Mouse (Mus musculus): ENCODE measurements around the gene Card10. TPM values are rescaled to one million over a fixed set of nuclear protein-coding genes. Genes with fewer than 3 reads are reported as not detected.
A peak's percentile ranks its signal among the peaks of the same experiment; 100 is the strongest.

The Card10 gene
- polyA plus RNA-seq, 1 experiment from 2014 or later, result 6.1 TPM

DNA sequence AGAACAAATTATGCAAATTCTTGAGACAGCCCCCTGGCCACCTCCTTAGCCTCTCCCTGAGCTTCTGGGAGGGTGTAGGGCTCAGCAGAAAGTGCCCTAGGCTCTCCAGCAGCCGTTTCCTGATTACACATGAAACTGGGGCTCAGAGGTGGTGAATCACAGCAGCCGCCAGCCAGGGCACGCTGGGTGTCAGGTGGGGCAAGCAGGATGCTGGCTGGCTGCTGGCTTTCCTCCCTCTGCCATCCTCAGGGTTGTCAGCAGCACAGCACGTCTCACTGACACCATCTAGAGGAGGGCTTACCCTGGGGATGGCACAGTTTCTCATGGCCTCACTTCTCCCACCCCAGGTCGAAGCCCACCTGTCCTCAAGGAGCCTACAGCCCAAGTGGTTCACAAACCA lies 25.5 kb upstream of the Card10 start:
- no peak overlapping the region for H3K4me2 ChIP-seq (ENCODE audit: low read depth, low read length)

GRCm38 (mm10) chr15:78826213-78827204 lies 23.7 kb upstream of the Card10 start:
- Histone ChIP-seq H3K9ac (ENCODE audit: low read length) (0 out of 2 replicates have a peak overlapping the region, but pooled peaks have one; percentile 25), H3K27ac (ENCODE audit: low read length) (no peak overlapping the region), H3K4me1 (replicated peaks; ENCODE audit: control insufficient read depth, insufficient read depth, low read length) (peaks cover 13% of the 10 kb centered on the region), H3K4me3 (ENCODE audit: low read length) (no peak overlapping the region), H3K27me3 (ENCODE audit: control insufficient read depth, insufficient read depth, low read depth, low read length) (no peaks in the 10 kb centered on the region), H3K4me2 (ENCODE audit: low read depth, low read length) (no peak overlapping the region), H3K36me3 (ENCODE audit: control insufficient read depth, insufficient read depth, low read length) (no peaks in the 10 kb centered on the region), H3K9me3 (ENCODE audit: control insufficient read depth, low read length) (no peaks in the 10 kb centered on the region)
- ATAC-seq (ENCODE audit: low read depth), result peak; percentile 77
- 18% methylated on average over 28 of the region's 28 CpGs for WGBS

More for the DNA sequence above, 25.5 kb upstream of the Card10 start:
- Histone ChIP-seq H3K9me3 (ENCODE audit: control insufficient read depth, low read length) (no peaks in the 10 kb centered on the region), H3K27me3 (ENCODE audit: control insufficient read depth, insufficient read depth, low read depth, low read length) (no peaks in the 10 kb centered on the region), H3K4me1 (replicated peaks; ENCODE audit: control insufficient read depth, insufficient read depth, low read length) (peaks cover 31% of the 10 kb centered on the region), H3K27ac (ENCODE audit: low read length) (peak overlapping the region; percentile 47), H3K9ac (ENCODE audit: low read length) (0 out of 2 replicates have a peak overlapping the region, but pooled peaks have one; percentile 14), H3K36me3 (ENCODE audit: control insufficient read depth, insufficient read depth, low read length) (no peaks in the 10 kb centered on the region), H3K4me3 (ENCODE audit: low read length) (no peak overlapping the region)
- ATAC-seq (ENCODE audit: low read depth), result no peak
- WGBS, result 15% methylated on average over 5 of the region's 5 CpGs

DNA sequence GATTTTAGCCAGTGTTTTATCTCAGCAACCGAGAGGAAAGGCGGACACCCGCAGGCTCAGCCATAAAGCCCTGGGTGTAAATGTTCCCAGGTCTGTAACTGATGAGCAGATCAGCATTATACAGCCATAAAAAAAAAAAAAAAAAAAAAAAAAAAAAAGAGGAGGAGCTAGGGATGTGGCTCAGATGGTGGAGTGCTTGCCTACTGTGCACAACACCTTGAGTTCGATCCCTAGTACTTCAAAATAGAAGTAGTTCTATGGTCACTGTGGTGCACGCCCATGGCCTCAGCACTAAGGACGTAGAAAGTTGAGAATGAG lies 13.2 kb upstream of the Card10 start:
- ATAC-seq (ENCODE audit: low read depth), result no peak; the same call in 1 of the 2 replicates
- 62% methylated on average over 6 of the region's 6 CpGs for WGBS
- no peaks in the 10 kb centered on the region for H3K36me3 ChIP-seq (ENCODE audit: control insufficient read depth, insufficient read depth, low read length)
- H3K4me3 ChIP-seq (ENCODE audit: low read length), result no peak overlapping the region
- no peaks in the 10 kb centered on the region for H3K9me3 ChIP-seq (ENCODE audit: control insufficient read depth, low read length)
- no peak overlapping the region for H3K4me2 ChIP-seq (ENCODE audit: low read depth, low read length)
- H3K27me3 ChIP-seq (ENCODE audit: control insufficient read depth, insufficient read depth, low read depth, low read length), result no peaks in the 10 kb centered on the region
- no peak overlapping the region for H3K9ac ChIP-seq (ENCODE audit: low read length)
- peaks cover 9% of the 10 kb centered on the region for H3K4me1 ChIP-seq (replicated peaks; ENCODE audit: control insufficient read depth, insufficient read depth, low read length)
- H3K27ac ChIP-seq (ENCODE audit: low read length), result peak overlapping the region; percentile 70

DNA sequence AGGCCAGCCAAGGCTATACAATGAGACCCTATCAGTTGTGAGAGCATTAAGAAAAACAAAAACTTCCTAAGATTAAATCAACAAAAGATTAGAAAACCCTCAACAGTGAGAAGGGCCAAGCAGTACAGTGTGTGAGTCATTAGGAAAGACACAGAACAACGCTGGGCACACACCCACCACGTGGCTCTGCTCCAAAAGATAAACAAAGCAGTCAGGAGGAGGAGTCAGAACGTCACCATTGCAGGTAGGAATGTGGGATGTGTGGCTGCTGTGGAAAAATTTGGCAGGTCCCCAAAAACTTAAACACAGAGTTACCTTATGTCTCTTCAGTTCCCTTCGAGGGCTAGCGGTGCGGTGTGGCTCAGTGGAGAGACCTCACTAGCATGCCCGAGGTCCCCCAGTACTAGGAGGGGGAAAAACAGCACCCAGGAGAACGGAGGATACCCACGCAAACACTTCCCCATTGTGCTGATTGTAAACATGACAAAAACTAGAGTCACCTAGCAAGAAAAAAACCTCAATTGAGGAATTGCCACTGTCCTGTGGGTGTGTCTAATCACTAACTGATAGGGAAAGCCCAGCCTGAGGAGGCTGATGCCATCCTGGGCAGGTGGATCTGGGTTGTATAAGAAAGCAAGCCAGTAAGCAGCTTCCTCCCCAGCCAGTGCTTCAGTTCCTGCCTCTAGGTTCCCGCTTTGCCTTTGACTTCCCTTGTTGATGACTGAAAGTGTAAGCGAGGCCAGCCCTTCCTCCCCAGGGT lies 12.7 kb upstream of the Card10 start:
- Histone ChIP-seq H3K27ac (ENCODE audit: low read length) (peak overlapping the region; percentile 70), H3K36me3 (ENCODE audit: control insufficient read depth, insufficient read depth, low read length) (no peaks in the 10 kb centered on the region), H3K4me2 (ENCODE audit: low read depth, low read length) (peak overlapping the region; percentile 25; the same call in 1 of the 2 replicates), H3K9me3 (ENCODE audit: control insufficient read depth, low read length) (no peaks in the 10 kb centered on the region), H3K4me1 (replicated peaks; ENCODE audit: control insufficient read depth, insufficient read depth, low read length) (peaks cover 9% of the 10 kb centered on the region), H3K9ac (ENCODE audit: low read length) (no peak overlapping the region), H3K4me3 (ENCODE audit: low read length) (no peak overlapping the region), H3K27me3 (ENCODE audit: control insufficient read depth, insufficient read depth, low read depth, low read length) (no peaks in the 10 kb centered on the region)
- peak; percentile 94 for ATAC-seq (ENCODE audit: low read depth)
- 23% methylated on average over 11 of the region's 11 CpGs for WGBS

GRCm38 (mm10) chr15:78813603-78814002 lies 10.8 kb upstream of the Card10 start:
- Histone ChIP-seq H3K9me3 (ENCODE audit: control insufficient read depth, low read length) (no peaks in the 10 kb centered on the region), H3K9ac (ENCODE audit: low read length) (no peak overlapping the region), H3K27me3 (ENCODE audit: control insufficient read depth, insufficient read depth, low read depth, low read length) (no peaks in the 10 kb centered on the region), H3K36me3 (ENCODE audit: control insufficient read depth, insufficient read depth, low read length) (no peaks in the 10 kb centered on the region), H3K4me2 (ENCODE audit: low read depth, low read length) (no peak overlapping the region), H3K27ac (ENCODE audit: low read length) (no peak overlapping the region), H3K4me3 (ENCODE audit: low read length) (no peak overlapping the region), H3K4me1 (replicated peaks; ENCODE audit: control insufficient read depth, insufficient read depth, low read length) (peaks cover 17% of the 10 kb centered on the region)
- no peak for ATAC-seq (ENCODE audit: low read depth)
- 86% methylated on average over 4 of the region's 4 CpGs for WGBS

DNA sequence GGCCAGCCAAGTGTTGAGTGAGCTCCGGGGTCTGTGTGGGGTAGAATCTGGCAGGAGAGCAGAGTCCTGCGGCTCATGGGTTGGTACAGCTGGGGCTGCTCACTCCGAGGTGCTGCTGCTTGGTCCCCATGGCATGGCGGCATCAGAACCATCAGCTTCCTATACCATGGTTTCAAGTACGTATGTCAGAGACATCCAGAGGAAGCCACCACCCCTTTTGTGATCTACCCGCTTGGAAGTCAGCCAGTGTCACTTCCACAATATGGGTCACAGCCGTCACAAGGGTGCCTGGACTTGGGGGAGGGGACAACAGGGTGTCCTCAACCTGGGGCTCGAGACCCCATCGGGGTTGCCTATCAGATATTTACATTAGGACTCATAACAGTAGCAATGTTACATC lies 7.3 kb upstream of the Card10 start:
- Histone ChIP-seq H3K9me3 (ENCODE audit: control insufficient read depth, low read length) (no peaks in the 10 kb centered on the region), H3K4me2 (ENCODE audit: low read depth, low read length) (no peak overlapping the region), H3K27me3 (ENCODE audit: control insufficient read depth, insufficient read depth, low read depth, low read length) (no peaks in the 10 kb centered on the region), H3K36me3 (ENCODE audit: control insufficient read depth, insufficient read depth, low read length) (no peaks in the 10 kb centered on the region), H3K4me1 (replicated peaks; ENCODE audit: control insufficient read depth, insufficient read depth, low read length) (peaks cover 17% of the 10 kb centered on the region), H3K9ac (ENCODE audit: low read length) (no peak overlapping the region), H3K4me3 (ENCODE audit: low read length) (no peak overlapping the region), H3K27ac (ENCODE audit: low read length) (no peak overlapping the region)
- ATAC-seq (ENCODE audit: low read depth), result no peak
- 38% methylated on average over 9 of the region's 9 CpGs for WGBS

DNA sequence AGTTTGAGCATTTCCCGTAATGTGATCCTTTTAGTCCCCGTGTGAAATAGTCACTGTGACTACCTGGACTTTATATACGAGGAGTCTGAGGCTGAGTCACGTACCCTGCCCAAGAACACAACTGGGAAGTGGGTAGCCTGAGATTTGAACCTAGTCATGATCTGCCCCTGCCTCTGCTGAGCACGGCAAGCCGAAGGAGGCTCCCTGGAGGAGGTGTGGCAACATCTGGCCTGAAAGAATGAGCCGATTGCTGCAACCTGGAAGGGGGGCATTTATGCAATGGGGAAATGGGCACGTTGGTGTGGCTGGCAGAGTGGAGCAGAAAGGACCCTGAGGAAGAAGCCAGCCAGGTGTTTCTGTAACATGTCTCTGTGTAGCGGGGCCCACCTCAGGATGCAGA lies 6.9 kb upstream of the Card10 start:
- Histone ChIP-seq H3K36me3 (ENCODE audit: control insufficient read depth, insufficient read depth, low read length) (no peaks in the 10 kb centered on the region), H3K27me3 (ENCODE audit: control insufficient read depth, insufficient read depth, low read depth, low read length) (no peaks in the 10 kb centered on the region), H3K4me2 (ENCODE audit: low read depth, low read length) (no peak overlapping the region), H3K4me1 (replicated peaks; ENCODE audit: control insufficient read depth, insufficient read depth, low read length) (peaks cover 17% of the 10 kb centered on the region), H3K27ac (ENCODE audit: low read length) (no peak overlapping the region), H3K9me3 (ENCODE audit: control insufficient read depth, low read length) (no peaks in the 10 kb centered on the region), H3K4me3 (ENCODE audit: low read length) (no peak overlapping the region), H3K9ac (ENCODE audit: low read length) (no peak overlapping the region)
- WGBS, result 32% methylated on average over 9 of the region's 9 CpGs
- ATAC-seq (ENCODE audit: low read depth), result no peak

DNA sequence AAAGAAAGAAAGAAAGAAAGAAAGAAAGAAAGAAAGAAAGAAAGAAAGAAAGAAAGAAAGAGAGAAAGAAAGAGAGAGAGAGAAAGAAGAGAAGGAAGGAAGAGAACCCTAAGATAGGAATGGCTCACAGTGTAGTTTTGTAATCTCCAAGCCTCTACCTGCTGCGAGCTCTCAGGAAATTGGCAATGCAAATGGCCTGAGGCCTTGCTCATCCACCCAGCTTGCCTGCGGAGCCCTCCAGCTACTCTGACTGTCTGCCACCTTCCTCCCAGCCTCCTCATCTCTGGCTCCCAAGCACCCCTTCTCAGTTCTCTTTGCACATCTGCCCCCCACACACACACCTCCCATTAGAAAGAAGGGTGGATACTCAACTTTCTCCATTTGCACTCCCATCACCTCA lies 6.1 kb upstream of the Card10 start:
- 67% methylated on average over 2 of the region's 2 CpGs for WGBS
- H3K27ac ChIP-seq (ENCODE audit: low read length), result no peak overlapping the region
- H3K9ac ChIP-seq (ENCODE audit: low read length), result no peak overlapping the region
- H3K4me2 ChIP-seq (ENCODE audit: low read depth, low read length), result no peak overlapping the region
- no peak overlapping the region for H3K4me3 ChIP-seq (ENCODE audit: low read length)
- H3K9me3 ChIP-seq (ENCODE audit: control insufficient read depth, low read length), result no peaks in the 10 kb centered on the region
- H3K27me3 ChIP-seq (ENCODE audit: control insufficient read depth, insufficient read depth, low read depth, low read length), result no peaks in the 10 kb centered on the region
- no peak for ATAC-seq (ENCODE audit: low read depth)
- H3K36me3 ChIP-seq (ENCODE audit: control insufficient read depth, insufficient read depth, low read length), result no peaks in the 10 kb centered on the region
- H3K4me1 ChIP-seq (replicated peaks; ENCODE audit: control insufficient read depth, insufficient read depth, low read length), result peaks cover 23% of the 10 kb centered on the region

DNA sequence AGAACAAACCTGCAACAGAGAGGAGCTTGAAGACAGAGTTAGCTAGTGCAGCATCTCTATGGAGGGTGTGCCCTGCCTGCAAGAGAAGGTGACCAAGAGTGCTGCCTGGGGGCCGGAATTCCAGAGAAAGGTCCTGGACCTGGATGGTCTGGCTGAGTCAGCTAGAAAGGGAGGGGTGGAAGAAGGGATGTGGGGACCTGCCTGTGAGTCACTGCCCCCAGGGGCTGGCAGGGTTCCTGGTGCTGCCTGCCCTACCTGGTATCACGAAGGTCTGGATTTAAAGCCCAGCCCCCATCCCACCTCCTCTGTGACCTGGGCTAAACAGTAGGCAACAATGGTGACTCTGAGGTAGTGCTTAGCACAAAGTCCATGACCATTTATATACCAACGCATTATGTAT lies 4.3 kb upstream of the Card10 start:
- H3K27ac ChIP-seq (ENCODE audit: low read length), result no peak overlapping the region
- H3K9me3 ChIP-seq (ENCODE audit: control insufficient read depth, low read length), result no peaks in the 10 kb centered on the region
- H3K27me3 ChIP-seq (ENCODE audit: control insufficient read depth, insufficient read depth, low read depth, low read length), result no peaks in the 10 kb centered on the region
- no peak overlapping the region for H3K9ac ChIP-seq (ENCODE audit: low read length)
- WGBS, result 65% methylated on average over 3 of the region's 3 CpGs
- peaks cover 37% of the 10 kb centered on the region for H3K4me1 ChIP-seq (replicated peaks; ENCODE audit: control insufficient read depth, insufficient read depth, low read length)
- no peak overlapping the region for H3K4me3 ChIP-seq (ENCODE audit: low read length)
- no peaks in the 10 kb centered on the region for H3K36me3 ChIP-seq (ENCODE audit: control insufficient read depth, insufficient read depth, low read length)
- H3K4me2 ChIP-seq (ENCODE audit: low read depth, low read length), result no peak overlapping the region
- no peak for ATAC-seq (ENCODE audit: low read depth)
